Mouse (Mus musculus) frontal cortex, postnatal 10 days (tissue): Measurements from ENCODE around the gene Scn3a.
"Not testable (repeated sequence)": the region's sequence is repeated elsewhere in the genome, so short reads cannot be mapped to it uniquely, and the experiment has no call there.

Source experiments
- DNase-seq, 2 experiments: peaks; one replicate each; pipeline ENCODE4 v3.0.0; 2022; ENCODE audit warnings: low spot score in 2 of 2, mixed read lengths in 1 of 2

Gene Scn3a

DNA sequence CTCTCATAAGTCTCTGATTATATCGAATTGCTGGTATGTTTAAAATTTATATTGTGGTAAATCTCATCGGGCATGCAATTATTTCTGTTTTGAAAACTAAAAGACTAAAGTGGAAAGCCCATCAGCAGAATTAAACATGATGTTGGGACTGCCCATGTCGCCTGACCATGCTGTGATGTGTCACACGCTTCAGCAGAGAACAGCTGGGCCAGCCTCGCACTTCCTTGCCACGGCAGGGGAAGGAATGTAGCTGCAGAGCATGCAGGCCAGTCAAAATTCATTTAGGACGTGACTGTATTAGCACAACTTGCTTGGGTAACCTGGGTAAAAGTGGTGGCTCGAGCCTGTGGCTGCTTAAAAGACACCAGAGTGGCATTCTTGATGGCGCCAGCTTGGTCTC is 77.0 kb downstream of the Scn3a start:
- no peak for DNase-seq

DNA sequence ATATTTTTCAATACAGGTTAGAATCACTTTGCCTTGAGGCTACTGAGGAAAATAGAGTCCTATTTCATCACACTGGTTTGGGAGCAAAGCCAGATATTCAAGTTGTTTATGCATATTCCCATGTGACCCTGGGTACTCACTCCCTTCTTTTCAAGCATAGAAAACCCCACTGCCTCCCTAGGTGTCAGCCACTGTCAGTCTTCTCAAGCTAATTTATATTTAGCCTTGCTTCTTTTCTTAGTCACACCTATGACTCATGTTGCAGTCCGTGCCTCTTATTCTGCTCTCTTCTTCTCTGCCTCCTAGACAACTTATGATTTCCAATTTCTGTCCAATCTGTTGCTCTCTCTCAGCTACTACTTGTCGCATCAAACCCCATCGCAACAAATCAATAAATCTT is 84.0 kb downstream of the Scn3a start:
- DNase-seq, result no peak

DNA sequence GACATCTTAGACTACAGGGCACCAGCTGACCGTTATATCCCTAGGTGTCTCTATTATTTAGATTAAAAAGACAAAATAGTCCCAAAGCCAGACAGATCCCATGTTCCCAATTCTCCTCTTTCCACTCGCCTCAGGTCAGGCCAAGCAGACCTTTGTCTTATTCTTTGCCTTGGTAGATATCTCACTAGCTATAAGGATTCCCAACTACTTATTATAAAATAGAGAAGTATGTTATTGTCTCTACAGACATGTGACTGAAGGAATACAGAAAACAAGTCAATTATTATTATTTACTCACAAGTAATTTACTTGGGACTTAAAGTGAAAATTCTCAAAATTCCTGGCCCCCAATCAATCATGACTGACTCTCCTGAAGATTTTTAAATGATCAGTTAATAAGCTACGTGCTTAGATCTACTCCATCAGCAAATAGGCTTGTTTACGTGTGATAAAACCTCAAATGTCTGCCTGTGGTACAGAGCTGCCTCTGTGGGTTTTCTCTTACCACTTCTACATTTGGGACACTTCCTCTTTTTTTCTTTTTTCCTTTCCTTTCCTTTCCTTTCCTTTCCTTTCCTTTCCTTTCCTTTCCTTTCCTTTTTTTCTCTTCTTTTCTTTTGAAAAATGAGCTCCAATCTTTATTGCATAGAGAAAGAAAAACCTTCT is 86.3 kb downstream of the Scn3a start:
- DNase-seq, result no peak

DNA sequence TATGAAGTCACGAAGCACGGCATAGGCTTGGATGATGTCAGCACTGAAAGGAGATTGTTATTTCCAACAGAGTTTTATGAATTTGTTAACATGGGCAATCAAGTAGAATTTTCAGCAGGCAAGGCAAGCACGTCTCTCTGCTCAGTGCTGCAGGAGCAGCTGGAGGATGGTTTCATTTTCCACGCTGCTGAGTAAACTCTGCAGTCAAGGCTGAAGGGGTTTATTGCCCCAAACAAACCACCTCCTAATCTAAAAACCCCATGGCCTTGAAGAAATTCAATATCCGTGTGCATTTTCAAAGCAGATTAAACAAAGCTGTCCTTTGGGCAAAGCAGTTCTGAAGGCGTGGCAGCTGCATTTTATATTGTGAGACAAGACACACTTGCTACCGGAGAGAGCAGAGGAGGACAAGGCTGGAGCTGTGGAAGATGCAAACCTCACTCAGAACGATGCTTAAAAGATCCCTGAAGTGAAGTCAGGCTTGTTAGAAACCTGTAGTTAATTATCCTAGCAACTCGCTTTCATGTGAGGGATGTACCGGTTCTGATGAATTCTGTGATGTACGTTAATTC is 96.0 kb downstream of the Scn3a start:
- no peak for DNase-seq

DNA sequence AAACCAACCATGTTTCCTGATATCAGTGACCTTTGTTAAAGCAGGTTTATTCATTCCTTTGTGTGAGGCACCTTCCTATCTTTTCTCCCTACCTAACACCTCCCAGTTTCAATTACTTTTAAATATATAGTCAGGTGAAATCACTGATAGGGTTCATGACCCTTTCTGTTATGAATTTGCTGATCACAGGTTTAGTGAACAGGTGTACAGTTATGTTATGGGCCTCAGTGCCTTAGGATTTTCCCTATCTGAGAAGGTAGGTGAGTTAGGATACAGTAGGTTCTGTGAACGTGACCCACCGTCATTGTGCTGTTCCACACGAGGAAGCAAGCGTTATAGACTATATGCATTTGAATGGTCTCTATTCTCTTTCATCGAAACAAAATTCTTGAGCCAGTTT is 101.7 kb downstream of the Scn3a start:
- no peak for DNase-seq

DNA sequence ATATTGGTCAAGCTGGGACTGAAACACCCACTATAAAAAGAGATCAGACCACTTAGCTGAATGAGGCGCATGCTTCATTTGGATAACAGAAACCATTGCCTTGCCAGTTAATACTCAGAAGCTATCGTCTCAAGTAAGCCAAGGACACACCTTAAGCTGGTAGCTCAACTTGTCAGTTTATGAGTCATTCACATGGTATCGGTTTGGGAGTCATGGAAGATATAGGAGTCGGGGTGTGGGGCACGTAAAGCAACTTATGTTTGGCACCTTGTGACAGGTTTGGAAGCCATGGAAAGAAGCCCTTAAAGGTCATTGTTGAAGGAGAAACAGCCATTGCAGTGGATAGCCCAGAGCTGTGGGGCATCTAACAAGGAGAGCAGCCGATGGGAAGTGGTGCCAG is 113.7 kb downstream of the Scn3a start:
- no peak for DNase-seq

DNA sequence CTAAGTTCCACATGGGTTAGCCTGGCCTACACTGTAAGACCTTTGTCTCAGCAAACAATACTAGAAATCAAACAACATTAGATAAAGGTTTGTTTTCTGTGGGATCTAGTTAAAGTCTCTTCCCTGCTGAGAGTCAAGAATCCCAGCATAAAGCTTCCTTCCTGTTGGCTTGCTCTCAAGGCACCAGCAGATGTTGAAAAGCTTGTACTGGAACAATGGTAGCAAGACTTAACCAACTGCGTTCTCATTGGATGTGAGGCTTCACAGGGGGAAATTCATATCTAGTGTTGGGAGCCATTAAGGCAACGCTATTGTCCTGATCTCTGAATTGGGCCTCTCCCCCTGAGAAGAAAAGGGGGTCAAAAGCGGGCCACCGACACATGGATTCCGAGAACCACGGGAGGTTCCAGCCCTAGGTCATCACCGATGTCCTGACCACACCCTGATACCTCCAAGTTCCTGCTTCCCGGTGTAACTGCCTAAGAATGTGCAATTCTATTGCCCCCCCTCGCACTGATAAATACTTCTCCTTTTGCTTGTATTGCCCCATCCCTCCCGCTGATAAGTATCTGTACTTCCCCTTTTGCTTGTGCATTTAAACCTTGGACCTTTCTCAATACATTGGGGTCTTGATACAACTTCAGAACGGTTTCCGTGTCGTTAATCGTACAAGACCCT is 115.9 kb downstream of the Scn3a start:
- not testable (repeated sequence) for DNase-seq

DNA sequence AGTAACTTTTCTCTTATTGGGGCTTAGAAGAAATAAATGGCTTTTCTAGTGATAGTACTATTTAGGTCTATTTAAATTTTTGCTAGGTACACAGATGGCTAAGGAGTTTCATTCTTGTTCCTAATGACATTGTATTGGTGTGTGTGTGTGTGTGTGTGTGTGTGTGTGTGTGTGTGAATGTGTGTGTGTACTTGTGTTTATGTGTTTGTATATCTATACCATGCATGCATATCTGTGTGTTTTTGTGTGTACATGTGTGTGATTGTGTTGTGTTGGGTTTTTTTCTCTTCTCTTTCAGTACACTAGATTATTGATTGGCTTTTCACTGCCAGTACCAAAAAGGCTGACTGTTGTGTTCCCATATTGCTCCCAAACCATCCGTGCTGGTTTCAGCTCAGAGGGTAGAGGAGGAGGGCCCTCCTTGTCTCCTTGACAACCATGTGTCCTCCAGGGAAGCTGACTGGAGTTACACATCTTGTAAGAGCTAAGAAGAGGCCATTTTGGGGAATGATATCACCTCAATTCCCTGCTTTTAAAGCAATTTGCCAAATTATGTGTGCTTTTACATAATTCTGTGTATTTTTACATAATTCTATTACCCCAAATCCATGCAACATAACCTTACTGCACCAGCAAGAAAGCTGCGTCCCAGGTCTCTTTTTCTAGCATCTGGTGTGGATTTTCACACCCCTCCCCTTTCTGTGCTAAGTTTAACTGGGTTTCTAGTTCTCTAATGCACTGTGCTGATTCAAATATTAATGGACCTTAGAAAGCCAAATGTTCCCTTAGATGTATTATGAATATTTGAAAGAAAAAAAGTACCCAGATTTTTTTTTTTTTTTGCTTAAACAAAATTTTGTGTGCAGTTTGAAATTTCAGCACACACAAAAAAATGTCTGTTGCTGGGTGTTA is 116.7 kb downstream of the Scn3a start:
- DNase-seq, result peak in 1 of 2 experiments; percentile 13

DNA sequence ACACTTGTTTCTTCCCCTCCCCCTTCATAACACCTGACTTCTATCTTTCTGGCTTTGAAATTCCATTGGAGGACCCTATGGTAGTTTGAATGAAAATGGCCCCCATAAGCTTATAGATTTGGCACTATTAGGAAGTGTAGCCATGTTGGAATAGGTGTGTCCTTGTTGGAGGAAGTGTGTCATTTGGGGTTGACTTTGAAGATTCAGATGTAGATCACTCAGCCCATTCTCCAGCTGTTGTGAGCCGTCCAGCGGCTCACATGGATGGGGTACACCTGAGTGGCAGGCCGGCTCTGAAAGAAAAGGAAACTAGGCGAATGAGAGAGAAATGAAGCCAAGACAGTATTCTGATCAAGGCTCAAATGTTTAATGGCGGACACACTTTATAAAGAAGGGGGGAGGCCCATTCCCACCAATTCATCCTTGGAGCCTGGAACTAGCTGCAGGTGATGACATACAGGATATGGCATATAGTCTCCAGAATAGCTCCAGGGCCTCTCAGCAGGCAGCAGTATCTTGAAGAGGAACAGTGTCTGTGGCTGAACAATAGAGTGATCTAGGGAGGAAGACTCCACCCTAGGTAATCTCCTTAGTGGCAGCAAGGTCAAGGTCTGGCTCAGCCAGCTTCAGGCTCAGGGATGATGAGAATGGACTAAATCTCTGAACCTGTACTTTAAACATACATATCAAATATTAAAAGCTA is 118.2 kb downstream of the Scn3a start:
- no peak for DNase-seq

DNA sequence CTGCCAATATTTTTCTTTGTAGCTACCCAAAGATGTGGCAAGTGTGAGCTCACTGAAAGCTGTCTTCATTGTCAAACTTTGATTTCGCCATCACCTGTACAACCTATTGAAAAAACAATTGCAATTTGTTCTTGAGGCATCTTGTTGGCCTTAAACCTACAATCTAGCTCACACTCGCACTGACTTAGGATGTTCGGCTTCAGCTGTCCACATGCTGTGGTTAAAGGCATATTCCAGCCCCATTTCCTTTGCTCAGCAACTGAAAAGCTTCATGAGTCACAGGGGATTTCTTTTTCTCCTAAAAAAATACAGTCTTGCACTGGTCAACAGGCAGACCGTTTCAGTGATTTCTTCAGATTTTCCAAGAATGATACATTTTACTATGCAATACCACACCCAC is 124.3 kb downstream of the Scn3a start:
- no peak for DNase-seq

DNA sequence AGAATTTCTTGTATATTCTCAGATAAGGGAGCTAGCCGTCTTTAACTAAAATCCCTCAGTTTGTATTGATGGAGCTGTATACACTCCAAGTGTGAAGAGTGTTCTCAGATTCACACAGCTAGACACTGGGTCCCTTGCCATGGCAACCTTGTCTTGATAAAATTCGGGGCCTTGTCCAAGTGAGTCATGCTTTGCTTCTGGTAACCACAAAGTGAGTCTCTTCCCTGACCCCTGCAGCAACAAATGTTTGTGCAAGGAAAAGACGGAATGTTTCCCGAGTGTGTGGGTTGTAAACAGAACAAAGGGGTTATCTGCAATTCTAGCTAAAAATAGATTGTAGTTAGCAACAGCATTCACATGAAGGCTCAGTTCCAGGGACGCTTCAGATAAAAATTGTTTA is 125.9 kb downstream of the Scn3a start:
- DNase-seq, result peak; percentile 11 to 12

DNA sequence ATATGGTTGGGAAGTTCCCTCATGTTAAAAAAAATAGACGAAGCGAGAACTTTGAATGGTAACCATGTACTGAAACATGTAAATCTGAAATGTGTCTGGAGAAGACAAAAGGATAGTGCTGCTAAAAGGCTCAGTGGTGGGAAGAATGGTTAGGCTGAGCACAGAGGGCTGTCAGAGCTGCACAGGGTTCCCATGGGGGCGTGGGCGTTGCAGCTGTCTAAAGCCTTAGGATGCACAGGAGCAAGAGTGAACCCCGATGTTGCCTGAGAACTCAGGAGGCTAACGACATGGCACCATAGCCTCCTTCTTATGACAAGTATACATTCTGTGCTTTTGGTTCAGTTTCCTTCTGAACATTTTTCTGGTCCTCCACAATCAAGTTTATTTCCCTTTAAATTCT is 126.3 kb downstream of the Scn3a start:
- peak; percentile 13 to 14 for DNase-seq

DNA sequence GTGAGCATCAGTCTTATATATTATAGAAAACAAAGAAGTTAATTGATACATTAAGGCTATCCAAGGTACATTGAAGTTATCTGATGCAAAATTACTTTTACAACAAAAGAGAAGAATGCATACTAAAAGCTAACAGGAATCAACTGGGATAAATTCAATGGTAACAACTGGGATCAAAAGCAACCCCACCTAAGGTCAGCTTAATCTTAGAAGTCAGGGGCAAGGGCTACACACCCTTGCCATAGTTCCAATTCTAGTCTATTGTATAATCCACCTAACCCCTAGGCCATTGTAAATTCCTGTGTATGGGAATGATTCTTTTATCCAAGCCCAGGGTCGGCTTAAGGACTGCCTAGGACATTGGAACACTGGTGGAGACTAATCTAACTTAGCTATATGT is 130.5 kb downstream of the Scn3a start:
- DNase-seq, result no peak

DNA sequence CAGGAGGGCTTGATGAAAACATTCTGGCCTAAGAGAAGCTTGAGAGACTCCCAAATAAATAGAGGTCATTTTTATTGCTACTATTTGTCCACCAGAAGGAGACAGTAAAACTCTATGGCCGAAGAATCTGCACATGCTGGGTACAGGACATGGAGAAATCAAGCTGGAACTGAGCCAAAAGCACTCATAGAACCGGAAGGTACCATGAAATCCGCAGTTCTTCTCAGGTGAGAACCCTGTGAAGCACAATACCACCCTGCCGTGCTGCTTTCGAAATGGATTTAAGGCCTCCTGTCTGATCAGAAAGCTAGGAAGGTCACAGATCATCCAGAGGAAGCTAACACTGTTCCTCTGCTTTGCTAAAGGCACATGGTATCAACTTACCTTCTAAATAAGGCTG is 143.9 kb downstream of the Scn3a start:
- no peak for DNase-seq

DNA sequence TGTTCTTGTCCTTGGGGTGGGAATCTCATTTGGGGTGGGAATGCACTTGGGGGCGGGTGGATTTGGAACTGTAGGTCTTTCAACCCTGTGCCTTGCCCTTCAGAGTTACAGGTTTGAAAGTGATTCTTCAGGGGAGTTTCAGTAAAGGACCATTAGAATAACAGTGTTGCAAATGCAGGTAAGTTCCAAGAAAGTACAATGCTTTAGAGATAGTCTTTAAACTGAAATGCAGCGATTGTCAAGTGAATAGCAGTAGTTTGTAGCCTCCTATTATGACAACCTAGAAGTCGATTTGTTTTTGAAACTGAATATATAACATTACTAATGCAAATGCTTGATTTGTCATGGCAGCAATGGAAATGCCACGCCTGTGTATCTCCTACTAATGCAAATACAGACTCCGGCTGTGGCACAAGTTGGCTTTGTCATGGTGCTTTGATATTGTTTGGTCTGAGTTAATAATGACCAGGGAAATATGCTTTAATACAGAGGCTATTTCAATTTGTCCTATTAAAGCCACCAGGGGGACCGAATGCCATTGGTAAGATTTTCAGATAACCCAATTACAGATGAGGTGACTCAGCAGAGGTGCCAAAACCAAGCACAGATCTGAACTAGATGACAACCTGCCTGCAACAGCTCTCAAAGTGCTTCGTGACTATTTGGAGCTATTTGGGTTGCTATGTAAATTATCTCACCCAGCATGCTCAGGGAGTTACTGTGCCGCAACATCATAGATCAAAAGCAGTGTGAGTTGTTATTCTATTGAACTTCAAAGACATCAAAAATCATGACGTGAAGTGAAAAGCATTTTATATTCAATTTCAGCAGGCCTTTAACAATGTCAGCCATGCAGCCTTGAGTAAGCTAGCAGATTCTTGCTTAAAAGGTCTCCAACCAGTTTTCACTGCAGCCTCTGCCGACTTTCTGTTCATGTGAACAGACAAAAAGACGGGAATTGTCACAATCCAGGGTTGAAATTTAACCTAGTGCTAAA is 145.9 kb downstream of the Scn3a start:
- no peak for DNase-seq

DNA sequence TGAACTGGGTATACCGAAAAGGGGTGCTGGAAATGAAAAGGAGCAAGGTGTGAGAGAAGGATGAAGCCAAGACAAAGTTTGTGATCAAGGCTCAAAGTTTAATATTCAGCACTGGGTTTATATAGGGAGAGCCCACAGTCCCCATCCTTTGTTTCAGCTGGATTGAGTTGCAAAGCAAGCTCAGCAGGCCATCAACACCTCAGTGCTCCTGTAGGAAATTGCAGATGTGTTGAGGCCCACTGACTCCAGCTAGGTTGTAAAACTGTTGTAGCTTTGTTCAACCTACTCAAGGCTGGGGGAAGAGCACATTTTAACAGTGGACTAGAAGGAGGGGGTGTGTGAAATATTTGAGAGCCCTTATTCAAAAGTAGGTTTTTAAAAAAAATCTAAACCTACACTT is 148.8 kb downstream of the Scn3a start:
- no peak for DNase-seq

DNA sequence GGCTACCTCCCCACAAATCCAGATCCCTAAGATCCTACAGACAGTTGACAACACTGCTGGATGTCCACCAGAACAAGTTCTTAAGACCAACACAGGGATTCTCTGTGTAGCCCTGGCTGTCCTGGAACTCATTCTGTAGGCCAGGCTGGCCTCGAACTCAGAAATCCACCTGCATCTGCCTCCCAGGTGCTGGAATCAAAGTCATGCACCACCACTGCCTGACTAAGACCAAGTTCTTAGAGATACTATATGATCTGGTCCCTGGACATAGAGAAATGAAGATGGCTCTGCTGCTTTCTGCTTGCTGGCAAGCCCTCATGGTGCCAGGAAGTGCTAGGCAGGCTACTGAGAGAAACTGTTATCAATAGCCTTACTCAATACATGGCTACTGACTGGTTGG is 150.9 kb downstream of the Scn3a start:
- DNase-seq, result no peak

DNA sequence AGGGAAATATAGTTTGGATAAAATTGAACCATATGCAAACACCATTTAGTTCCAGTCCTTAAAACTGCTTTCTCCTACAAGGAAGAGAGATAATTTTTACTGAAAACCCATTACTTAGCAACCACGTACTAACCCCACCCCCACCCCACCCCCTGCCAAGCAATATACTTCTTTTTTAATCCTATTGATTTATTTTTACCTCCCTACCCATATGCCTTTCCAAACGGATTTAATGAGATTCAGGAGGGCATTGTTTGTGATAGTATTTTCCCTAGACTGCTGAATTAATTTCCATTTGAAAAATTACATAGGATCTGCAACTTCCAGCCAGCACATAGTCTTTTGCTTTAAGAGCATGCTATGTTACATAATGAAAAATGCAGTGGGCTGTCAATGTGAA is 152.1 kb downstream of the Scn3a start:
- no peak for DNase-seq

DNA sequence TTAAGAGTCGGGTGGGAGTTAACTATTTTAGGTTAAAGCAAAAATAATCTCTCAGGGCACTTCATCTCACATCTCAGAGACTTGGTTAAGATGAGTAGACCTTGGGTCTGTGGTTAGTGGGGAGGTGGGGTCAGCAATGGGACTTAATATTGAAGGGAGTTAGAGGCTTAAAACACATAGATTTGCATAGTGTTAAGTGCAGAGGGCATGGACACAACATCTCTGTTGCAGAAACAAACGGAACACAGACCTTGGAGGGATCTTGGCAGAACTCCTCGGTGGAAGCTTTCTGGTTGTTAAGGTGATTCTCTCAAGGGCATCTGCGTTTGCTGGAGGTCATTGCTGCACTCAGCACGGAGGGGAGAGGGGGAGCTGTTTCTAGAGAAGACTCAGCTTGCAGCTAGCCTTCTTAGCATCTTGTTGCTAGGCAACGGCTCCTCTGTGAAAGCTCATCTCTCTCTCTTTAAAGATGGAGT is 152.6 kb downstream of the Scn3a start:
- peak; percentile 65 to 76 for DNase-seq

DNA sequence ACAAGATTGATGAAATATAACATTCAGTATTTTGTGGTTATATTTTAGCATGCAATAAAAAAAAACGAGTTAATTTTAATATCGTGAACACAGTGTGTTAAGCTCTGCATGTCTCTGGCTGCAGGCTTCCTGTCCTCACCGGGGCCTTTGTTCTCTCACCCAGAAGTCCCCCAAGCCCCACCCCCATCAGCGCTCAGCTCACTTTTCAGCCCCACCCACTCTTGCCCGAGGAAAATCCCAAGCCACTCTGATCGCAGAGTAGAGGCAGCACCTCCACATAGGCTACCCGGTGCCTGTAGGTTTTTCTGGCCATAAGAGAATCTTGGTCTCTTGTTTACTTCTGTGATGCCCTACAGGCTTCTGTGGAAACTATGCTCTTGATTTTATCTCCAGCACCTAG is 153.2 kb downstream of the Scn3a start:
- peak in 1 of 2 experiments; percentile 23 for DNase-seq
